Mouse (Mus musculus): ENCODE data around the gene Sdk1.

The Sdk1 gene

GRCm38 (mm10) chr5:142258716-142259115, 1017.4 kb downstream of the Sdk1 start:
- CTCF ChIA-PET: no interaction called here

- CTCF ChIA-PET: no interaction called here
These were observed 1020.8 kb downstream of the Sdk1 start for GRCm38 (mm10) chr5:142262060-142262459.
